Mouse (Mus musculus): Measurements from ENCODE around the gene Eci1. TPM values are rescaled to one million over a fixed set of nuclear protein-coding genes. Genes with fewer than 3 reads are reported as not detected.
"Not testable (repeated sequence)": the region's sequence is repeated elsewhere in the genome, so short reads cannot be mapped to it uniquely, and the experiment has no call there.

The Eci1 gene
- total RNA-seq, 2 experiments from 2014 or later: 412 to 459 TPM

DNA sequence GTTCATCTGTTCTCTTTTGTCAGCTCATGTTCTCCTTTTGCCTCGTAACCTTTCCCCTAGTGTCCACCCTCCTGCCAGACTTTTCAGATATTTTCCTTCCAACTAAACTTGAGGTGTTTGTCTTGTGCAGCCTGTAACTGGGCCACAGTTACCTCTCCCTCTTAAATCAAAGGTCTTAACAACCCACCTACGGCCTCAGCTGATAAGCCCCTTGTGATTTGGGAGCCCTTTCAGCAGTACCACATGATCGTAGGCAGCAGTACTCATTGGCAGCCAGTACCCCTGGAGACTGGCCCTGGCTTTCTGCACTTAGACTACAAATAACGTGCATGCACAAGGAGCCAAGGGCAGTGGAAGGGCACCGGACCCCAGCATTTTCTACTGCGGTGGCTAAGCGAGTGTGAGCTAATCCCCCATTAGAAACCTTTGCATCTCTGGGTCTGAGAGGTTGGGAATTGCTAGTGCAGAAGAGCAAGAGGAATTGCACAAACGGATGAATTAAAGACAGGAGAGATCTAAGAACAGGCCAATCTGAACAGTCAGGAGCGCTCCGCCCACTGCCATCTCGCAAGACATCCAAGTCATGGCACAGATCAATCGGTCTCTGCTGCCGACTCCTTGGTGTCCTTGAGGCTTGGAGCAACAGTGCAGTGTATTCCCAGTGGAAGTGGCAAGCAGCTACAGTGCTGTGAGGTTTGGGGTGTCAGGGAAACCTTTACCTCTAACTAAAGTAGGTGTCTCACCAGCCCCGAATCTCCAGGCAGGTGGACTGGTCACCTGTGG, 3.0 kb downstream of the Eci1 start:
- intact Hi-C loops (cut with DNase I): no loop called here
- peak; percentile 75 to 81 for DNase-seq

GRCm38 (mm10) chr17:24437016-24437415, 10.6 kb downstream of the Eci1 start:
- peak; percentile 49 to 69 for DNase-seq
- intact Hi-C loops (cut with DNase I): no loop called here

- DNase-seq: no peak
- intact Hi-C loops (cut with DNase I): no loop called here
These were observed 13.9 kb downstream of the Eci1 start for GRCm38 (mm10) chr17:24440377-24440776.

DNA sequence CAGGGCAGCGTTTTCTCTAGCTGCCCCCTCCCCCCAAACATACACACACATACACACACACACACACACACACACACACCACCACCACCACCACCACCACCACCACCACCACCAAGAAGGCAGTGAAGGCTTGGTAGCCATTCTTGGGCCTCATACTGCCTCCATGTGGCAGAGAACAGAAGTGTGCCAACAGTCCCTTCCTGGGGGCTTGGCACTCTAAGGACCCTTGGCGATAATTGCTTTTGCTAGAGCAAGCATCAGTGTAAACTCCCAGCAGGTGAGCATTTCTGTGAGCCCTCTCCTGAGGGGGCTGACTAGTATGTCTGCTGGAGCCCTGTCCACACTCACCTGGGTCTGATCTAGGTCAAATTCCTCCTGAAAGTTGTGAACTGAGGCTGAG, 14.7 kb downstream of the Eci1 start:
- DNase-seq: no peak
- intact Hi-C loops (cut with DNase I): no loop called here

DNA sequence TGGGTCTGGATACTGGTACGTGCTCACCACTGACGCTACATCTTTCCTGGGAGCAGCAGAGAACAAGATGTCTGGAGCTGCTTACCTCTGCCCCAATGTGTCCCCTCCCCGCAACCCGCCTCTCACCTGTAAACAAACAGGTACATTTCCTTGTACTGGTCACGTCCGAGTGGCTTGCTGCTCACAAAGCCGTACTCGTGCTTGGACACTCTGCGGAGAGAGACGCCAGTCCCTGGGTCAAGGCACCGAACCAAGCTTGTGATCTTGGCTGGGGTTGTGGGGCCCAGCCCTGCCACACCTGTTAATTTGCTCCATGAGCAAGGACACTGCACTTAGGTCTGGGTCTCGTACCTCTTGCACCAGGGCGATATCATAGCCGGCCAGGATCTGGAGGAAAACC, 15.7 kb downstream of the Eci1 start:
- no peak for DNase-seq
- intact Hi-C loops (cut with DNase I): no loop called here

DNA sequence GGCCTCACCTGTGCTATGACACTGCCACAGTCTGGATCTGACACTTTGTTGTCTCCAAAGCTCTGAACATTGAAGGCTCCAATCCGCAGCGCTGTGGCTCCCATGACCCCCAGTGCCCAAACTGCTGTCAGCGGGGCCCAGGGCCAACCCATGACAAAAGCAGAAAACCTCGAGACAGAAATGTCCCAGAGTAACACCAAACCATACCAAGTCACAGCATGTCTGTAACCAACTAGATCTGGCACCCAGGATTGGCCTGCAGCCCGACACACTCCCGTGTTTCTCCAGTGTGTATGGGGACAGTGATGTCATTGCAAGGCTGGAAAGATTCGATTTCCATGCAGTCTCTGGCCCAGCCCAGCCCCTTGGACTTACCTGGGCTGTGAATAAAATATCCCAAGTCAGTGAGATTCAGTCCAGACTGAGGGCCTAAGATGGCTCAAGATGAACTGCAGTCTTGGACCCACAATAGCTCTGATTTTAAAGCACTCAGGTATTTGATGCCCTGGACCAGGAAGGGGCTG, 16.3 kb downstream of the Eci1 start, which contains the start of gene Dnase1l2:
Gene Dnase1l2, minus strand, starts transcription at position 474 of the 524 bp plus-strand sequence.
- intact Hi-C loops (cut with DNase I): no loop called here
- DNase-seq: no peak

DNA sequence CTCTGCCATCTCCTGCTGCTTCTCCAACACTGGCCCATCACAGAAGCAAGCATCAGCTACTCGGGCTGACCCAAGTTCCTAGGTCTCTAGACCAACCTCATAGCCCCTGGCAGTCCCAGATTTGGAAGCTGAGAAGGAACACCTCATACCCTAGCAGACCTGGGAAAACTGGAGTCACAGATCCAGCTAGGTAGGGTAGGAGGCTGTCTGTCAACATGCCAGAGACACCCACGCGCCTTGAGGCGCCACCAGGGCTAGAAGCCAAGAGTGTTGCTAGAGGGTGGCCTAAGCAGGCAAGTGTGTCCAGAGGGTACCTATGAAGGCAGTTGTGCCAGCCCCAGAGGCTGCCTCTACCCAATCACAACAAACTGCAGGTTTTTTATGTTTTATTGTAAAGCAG, 17.0 kb downstream of the Eci1 start:
- DNase-seq: no peak
- intact Hi-C loops (cut with DNase I): no loop called here

DNA sequence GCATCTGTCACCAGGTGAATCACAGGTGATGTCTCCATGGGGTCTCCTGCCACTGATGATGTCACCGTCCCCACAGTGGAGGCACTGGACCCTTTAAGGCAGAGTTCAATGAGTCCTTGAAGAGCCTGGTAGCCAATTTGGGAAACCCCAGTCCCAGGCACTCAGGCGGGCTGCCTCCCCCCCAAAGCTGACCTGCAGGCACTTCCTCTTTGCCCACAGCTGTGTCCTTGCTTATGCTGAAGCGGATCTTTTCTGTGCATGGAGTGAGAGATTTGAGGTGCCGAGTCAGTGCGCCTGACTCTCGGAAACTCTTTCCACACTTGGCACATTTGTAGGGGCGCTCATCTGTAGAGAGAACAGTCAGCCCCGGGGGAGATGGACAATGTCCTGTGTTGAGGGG, 20.1 kb downstream of the Eci1 start:
- intact Hi-C loops (cut with DNase I): no loop called here
- DNase-seq: no peak

DNA sequence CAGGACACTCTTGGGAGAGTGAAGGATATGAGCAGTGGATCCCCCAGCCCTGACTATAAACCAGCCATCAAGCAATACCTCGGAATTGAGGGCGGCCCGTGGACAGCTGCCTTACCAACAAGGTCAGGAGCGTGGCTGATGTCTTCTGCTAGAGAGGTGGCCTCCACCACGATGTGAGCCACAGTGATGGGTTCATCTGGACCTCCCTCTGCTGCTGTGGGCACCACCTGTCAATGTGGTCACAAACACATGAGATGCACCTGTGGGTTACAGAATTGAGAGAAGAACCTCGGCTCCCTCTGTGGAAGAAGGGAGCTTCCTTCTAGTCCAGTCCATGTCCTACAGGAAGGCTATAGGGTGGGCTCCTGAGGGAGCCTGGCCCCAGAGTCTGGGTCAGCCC, 23.1 kb downstream of the Eci1 start:
- DNase-seq: no peak
- intact Hi-C loops (cut with DNase I): no loop called here

- intact Hi-C loops (cut with DNase I): no loop called here
These were observed 24.8 kb downstream of the Eci1 start for GRCm38 (mm10) chr17:24451220-24451619.

GRCm38 (mm10) chr17:24453372-24453771, 26.9 kb downstream of the Eci1 start:
- intact Hi-C loops (cut with DNase I): loop anchor here (2.0 kb wide), 1 partner anchor 37 kb away; no protein-coding TSS in a partner anchor
- DNase-seq: no peak

More at GRCm38 (mm10) chr17:24451220-24451619, 24.8 kb downstream of the Eci1 start:
- no peak for DNase-seq

- no peak for DNase-seq
- intact Hi-C loops (cut with DNase I): no loop called here
These were observed 27.8 kb downstream of the Eci1 start for GRCm38 (mm10) chr17:24454218-24454755.

DNA sequence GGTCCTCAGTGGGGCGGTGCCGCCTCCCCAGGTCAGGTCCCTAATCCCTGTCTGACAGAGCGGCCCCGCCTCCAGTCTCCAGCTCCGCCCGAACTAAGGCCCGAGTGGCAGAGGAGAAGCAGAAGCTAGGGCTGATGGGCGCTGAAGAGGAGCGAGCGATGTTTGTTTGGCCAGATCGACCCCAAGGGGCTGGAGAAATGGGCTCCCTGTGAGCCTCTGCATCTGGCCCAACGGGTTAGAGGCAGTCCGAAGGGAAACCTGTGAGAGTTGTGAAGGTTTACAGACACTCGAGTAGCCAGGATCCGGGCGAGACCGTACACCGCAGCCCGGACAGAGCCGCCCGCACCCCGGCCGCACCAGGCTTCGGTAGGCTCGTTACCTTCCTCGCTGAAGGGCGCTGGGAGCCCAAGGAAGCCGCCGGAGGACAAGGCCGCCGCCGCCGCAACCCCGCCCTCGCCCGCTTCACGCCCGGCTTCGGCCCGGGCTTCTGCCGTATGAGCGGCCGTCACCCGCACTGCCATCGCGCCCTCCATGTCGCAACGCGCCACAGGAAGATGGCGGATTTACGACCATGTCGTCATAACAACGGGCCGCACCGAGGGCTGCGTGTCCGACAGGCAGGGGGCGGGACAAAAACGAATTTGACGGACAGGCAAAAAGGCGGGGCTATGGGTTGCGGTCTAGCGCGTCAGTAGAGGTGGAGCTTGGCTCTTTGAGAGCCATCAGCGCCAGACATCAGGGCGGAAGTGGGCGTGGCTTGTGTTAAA, 28.5 kb downstream of the Eci1 start:
- intact Hi-C loops (cut with DNase I): no loop called here
- DNase-seq: peak; percentile 100

DNA sequence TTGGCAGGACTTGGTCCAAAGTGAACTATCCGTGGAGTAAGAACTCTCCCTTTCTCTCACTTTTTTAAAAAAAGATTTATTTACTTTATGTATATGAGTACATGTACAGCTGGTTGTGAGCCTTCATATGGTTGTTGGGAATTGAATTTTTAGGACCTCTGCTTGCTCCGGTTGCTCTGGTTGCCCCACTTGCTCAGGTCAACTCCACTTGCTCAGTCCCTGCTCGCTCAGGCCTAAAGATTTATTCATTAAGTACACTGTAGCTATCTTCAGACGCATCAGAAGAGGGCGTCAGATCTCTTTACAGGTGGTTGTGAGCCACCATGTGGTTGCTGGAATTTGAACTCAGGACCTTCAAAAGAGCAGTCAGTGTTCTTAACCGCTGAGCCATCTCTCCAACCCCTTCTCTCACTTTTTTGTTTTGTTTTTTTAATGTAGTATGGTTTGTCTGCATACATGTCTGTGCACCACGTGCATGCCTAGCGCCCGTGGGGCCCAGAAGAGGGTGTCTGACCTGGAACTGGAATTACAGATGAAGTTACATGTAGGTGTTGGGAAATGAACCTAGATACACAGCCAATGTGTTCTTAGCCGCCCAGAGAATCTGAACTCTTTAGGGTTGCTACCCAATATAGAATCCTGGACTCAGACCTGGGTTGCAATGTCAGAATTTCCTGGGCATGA, 29.2 kb downstream of the Eci1 start:
- intact Hi-C loops (cut with DNase I); DNase-seq: not testable (repeated sequence)

GRCm38 (mm10) chr17:24461580-24461979, 35.1 kb downstream of the Eci1 start:
- intact Hi-C loops (cut with DNase I): no loop called here
- DNase-seq: no peak

- no peak for DNase-seq
- intact Hi-C loops (cut with DNase I): no loop called here
These were observed 36.5 kb downstream of the Eci1 start for GRCm38 (mm10) chr17:24462932-24463331.

DNA sequence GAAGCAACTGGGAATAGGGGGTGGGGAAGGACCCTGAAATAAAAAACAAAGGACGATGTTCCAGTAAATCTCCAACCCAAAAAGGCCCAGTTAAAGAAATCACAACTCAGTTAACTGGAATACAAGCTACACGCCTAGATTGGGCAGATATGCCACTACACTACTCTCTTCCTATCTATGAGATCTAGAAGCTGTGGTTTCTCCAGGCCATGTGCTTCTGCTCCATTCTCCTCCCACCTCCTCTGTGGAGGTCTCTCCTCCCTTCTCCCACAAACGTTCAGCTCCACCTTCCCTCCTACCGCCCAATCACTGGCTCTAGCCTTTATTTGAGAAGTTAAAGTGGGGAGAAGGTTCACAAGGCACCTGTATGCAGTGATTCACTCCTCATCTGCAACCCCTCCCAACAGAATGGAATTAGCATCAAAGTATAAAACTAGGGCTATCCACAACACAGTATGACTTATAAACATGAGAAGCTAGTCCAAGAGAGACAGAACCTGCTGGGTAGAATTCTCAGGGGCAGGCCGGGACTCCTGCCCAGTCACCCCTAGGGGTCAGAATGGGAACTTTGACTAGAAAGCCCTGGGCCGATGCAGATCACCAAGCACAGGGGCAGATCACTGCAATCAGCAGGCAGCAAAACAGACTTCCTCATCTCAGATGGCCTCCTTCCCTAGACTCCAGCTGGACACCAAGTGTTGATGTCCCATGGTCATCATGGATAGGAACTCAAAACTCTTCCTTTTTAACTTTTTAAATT, 37.1 kb downstream of the Eci1 start:
- DNase-seq: no peak
- intact Hi-C loops (cut with DNase I): no loop called here

GRCm38 (mm10) chr17:24468636-24469246, 42.3 kb downstream of the Eci1 start:
- no peak for DNase-seq
- intact Hi-C loops (cut with DNase I): no loop called here

- intact Hi-C loops (cut with DNase I): no loop called here
- DNase-seq: no peak
These were observed 43.0 kb downstream of the Eci1 start for GRCm38 (mm10) chr17:24469336-24469909.
